21 mouse cellular contexts compared by ENCODE assay signal in the genomic region with DNA sequence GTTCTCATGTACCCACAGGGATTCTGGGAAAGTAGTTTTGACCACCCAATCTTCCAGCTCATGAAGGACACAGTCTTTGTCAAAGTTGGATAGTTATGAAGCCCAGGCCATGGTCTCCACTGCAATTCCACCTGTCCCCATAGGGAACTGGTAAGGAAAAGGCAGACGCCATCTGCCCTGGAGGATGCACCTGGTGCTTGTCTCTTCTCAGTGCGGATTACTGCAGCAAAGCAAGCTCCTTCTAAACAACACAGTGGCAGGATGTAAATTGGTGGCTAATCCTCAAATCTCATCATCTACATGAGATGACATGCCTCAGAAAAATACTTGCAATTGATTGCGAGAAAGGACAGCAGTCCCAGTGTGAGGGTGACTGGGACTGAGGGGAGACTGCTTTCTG.
DNase-seq lines count a peak whose midpoint lies in the region; ATAC-seq lines count a peak whose summit lies in the region.
"Had no signal": no experiment of that assay in that cellular context is flagged by ENCODE, and none has a peak within 500 bp of the region (broad histone marks: within the 10 kb centered on the region; RNA-seq: fewer than 3 reads in every experiment).

No protein-coding gene starts in this region.

- ATAC-seq in midbrain, embryonic 13.5 days: no peak
- no peak for ATAC-seq in midbrain, embryonic 11.5 days (ENCODE audit: low FRiP score)
- no peak for ATAC-seq in hindbrain, embryonic 16.5 days
- ATAC-seq in granulocyte monocyte progenitor cell, adult 5-6 weeks (replicated peaks; ENCODE audit: poor library complexity, severe bottlenecking): no peak
- ATAC-seq: forebrain, embryonic 15.5 days; intestine, embryonic 15.5 days had no signal

- H3K4me3 ChIP-seq in midbrain, embryonic 13.5 days (replicated peaks): no peak overlapping the region
- no peak overlapping the region for H3K4me3 ChIP-seq in midbrain, embryonic 11.5 days (ENCODE audit: low read depth, low read length)
- no peak overlapping the region for H3K4me3 ChIP-seq in hindbrain, embryonic 16.5 days (ENCODE audit: low read length)
- H3K4me3 ChIP-seq: embryonic facial prominence, embryonic 13.5 days; forebrain, embryonic 15.5 days; heart, adult 2 months; intestine, embryonic 15.5 days; megakaryocyte, embryonic 14.5 days had no signal

- H3K4me2 ChIP-seq in midbrain, embryonic 13.5 days (replicated peaks): no peak overlapping the region
- no peak overlapping the region for H3K4me2 ChIP-seq in midbrain, embryonic 11.5 days
- no peak overlapping the region for H3K4me2 ChIP-seq in hindbrain, embryonic 16.5 days (ENCODE audit: low read length)
- H3K4me2 ChIP-seq: embryonic facial prominence, embryonic 13.5 days; forebrain, embryonic 15.5 days; intestine, embryonic 15.5 days; liver, embryonic 11.5 days had no signal

- H3K9me3 ChIP-seq in midbrain, embryonic 13.5 days: no peaks in the 10 kb centered on the region
- H3K9me3 ChIP-seq in midbrain, embryonic 11.5 days (ENCODE audit: control insufficient read depth, low read length): no peaks in the 10 kb centered on the region
- H3K9me3 ChIP-seq in hindbrain, embryonic 16.5 days (ENCODE audit: control insufficient read depth, low read length): no peaks in the 10 kb centered on the region
- H3K9me3 ChIP-seq: embryonic facial prominence, embryonic 13.5 days; forebrain, embryonic 15.5 days; intestine, embryonic 15.5 days had no signal

- peak overlapping the region; percentile 27 for H3K27ac ChIP-seq in midbrain, embryonic 13.5 days
- H3K27ac ChIP-seq in midbrain, embryonic 11.5 days (ENCODE audit: low read depth, low read length): no peak overlapping the region
- peak overlapping the region; percentile 17; the same call in 1 of the 2 replicates for H3K27ac ChIP-seq in hindbrain, embryonic 16.5 days (ENCODE audit: low read depth, low read length)
- H3K27ac ChIP-seq: embryonic facial prominence, embryonic 13.5 days; forebrain, embryonic 15.5 days; heart, adult 2 months; intestine, embryonic 15.5 days; kidney, postnatal 0 days had no signal

- peaks cover 9% of the 10 kb centered on the region for H3K36me3 ChIP-seq in midbrain, embryonic 13.5 days
- no peaks in the 10 kb centered on the region for H3K36me3 ChIP-seq in midbrain, embryonic 11.5 days (ENCODE audit: control insufficient read depth, insufficient read depth, low read length)
- no peaks in the 10 kb centered on the region for H3K36me3 ChIP-seq in hindbrain, embryonic 16.5 days (ENCODE audit: control insufficient read depth, insufficient read depth, low read length)
- H3K36me3 ChIP-seq: embryonic facial prominence, embryonic 13.5 days; forebrain, embryonic 15.5 days; G1E; intestine, embryonic 15.5 days had no signal

- no peak overlapping the region for H3K9ac ChIP-seq in midbrain, embryonic 13.5 days (replicated peaks)
- H3K9ac ChIP-seq in midbrain, embryonic 11.5 days (ENCODE audit: low read length): no peak overlapping the region
- H3K9ac ChIP-seq in hindbrain, embryonic 16.5 days (ENCODE audit: low read depth, low read length): no peak overlapping the region
- H3K9ac ChIP-seq: embryonic facial prominence, embryonic 13.5 days; forebrain, embryonic 15.5 days; intestine, embryonic 15.5 days had no signal

- 68% methylated on average over 3 of the region's 3 CpGs for WGBS in midbrain, embryonic 13.5 days
- 85% methylated on average over 3 of the region's 3 CpGs for WGBS in midbrain, embryonic 11.5 days
- 69% methylated on average over 3 of the region's 3 CpGs for WGBS in hindbrain, embryonic 16.5 days

- H3K27me3 ChIP-seq in midbrain, embryonic 13.5 days: no peaks in the 10 kb centered on the region
- no peaks in the 10 kb centered on the region for H3K27me3 ChIP-seq in midbrain, embryonic 11.5 days (ENCODE audit: control insufficient read depth, insufficient read depth, low read length)
- no peaks in the 10 kb centered on the region for H3K27me3 ChIP-seq in hindbrain, embryonic 16.5 days (replicated peaks; ENCODE audit: control insufficient read depth, insufficient read depth, low read length)
- H3K27me3 ChIP-seq: embryonic facial prominence, embryonic 13.5 days; forebrain, embryonic 15.5 days; intestine, embryonic 15.5 days; megakaryocyte, embryonic 14.5 days had no signal

- peaks cover 59% of the 10 kb centered on the region for H3K4me1 ChIP-seq in midbrain, embryonic 13.5 days (replicated peaks)
- no peaks in the 10 kb centered on the region for H3K4me1 ChIP-seq in midbrain, embryonic 11.5 days (ENCODE audit: control insufficient read depth, insufficient read depth, low read length)
- peaks cover 22% of the 10 kb centered on the region for H3K4me1 ChIP-seq in hindbrain, embryonic 16.5 days (ENCODE audit: control insufficient read depth, insufficient read depth, low read depth, low read length)
- H3K4me1 ChIP-seq: embryonic facial prominence, embryonic 13.5 days; intestine, embryonic 15.5 days; megakaryocyte, embryonic 14.5 days had no signal

- DNase-seq in cerebellum, adult 9-10 months: peak; percentile 59
- no peak for DNase-seq in cerebellum, postnatal 4 days (ENCODE audit: low spot score in 2 of 2)
- no peak for DNase-seq in midbrain, embryonic 11.5 days (ENCODE audit: low spot score, missing footprints)
- DNase-seq in retina, postnatal 1 day: peak; percentile 74
- DNase-seq: adrenal gland, postnatal 36 days; gastrocnemius, postnatal 14 days; heart, adult 2 months; heart, postnatal 36 days; lung, adult 18-20 months; right cerebral cortex, adult 18-20 months; thymus, postnatal 25 days had no signal

Comparison
In these comparisons a context has a peak if more than half of its experiments do, and no peak if none do; other contexts are left out.
1. DNase-seq: peak in cerebellum, adult 9-10 months (single experiment) and retina, postnatal 1 day (single experiment); none in cerebellum, postnatal 4 days (0 of 2) and midbrain, embryonic 11.5 days (single experiment).